Comparison of ENCODE assay signal across 10 mouse cellular contexts in genomic region chr7:99926916-99927714, GRCm38 (mm10). TPM values are rescaled to one million over a fixed set of nuclear protein-coding genes. Genes with fewer than 3 reads are reported as not detected.
DNase-seq lines count a peak whose midpoint lies in the region; ATAC-seq and TF ChIP-seq lines count a peak whose summit lies in the region.
"Had no signal": no experiment of that assay in that cellular context is flagged by ENCODE, and none has a peak within 500 bp of the region (broad histone marks: within the 10 kb centered on the region; RNA-seq: fewer than 3 reads in every experiment).

No protein-coding gene starts in this region.

- DNase-seq in liver, adult 2 months (ENCODE audit: extremely low read depth, low read depth, low spot score): peak; percentile 68
- DNase-seq in T-cell, adult 2 months (ENCODE audit: low spot score): peak; percentile 33
- DNase-seq in cerebellum, postnatal 36 days: peak; percentile 77 to 82
- DNase-seq in heart, adult 9 months (ENCODE audit: low spot score in 2 of 2): peak; percentile 21 to 69
- DNase-seq in layer of hippocampus, postnatal 36 days: peak; percentile 57 to 60
- DNase-seq in neural tube, embryonic 11.5 days (ENCODE audit: low spot score): peak; percentile 60

- TF ChIP-seq CTCF in liver, adult 2 months (IDR thresholded peaks at IDR 0.05; ENCODE audit: low read depth, low read length): peak; percentile 59; the same call in 1 of the 2 replicates

- no peak for TF ChIP-seq POLR2A in liver, adult 2 months (IDR thresholded peaks at IDR 0.05; ENCODE audit: extremely low read depth, insufficient read depth, low read length)

- no peaks in the 10 kb centered on the region for H3K9me3 ChIP-seq in liver, embryonic 12.5 days (replicated peaks)
- H3K9me3 ChIP-seq in neural tube, embryonic 11.5 days (ENCODE audit: control insufficient read depth, low read length): no peaks in the 10 kb centered on the region
- H3K9me3 ChIP-seq: embryonic facial prominence, embryonic 12.5 days; megakaryocyte, embryonic 14.5 days had no signal

- 0 out of 2 replicates have a peak, but pooled peaks cover 2% of the 10 kb centered on the region for H3K79me2 ChIP-seq in liver, adult 2 months (ENCODE audit: control insufficient read depth, insufficient read depth, low read length)

- no peak overlapping the region for H3K4me2 ChIP-seq in liver, embryonic 12.5 days
- H3K4me2 ChIP-seq in neural tube, embryonic 11.5 days (ENCODE audit: low read depth): no peak overlapping the region
- H3K4me2 ChIP-seq: embryonic facial prominence, embryonic 12.5 days had no signal

- no peaks in the 10 kb centered on the region for H3K27me3 ChIP-seq in liver, adult 2 months (ENCODE audit: control insufficient read depth, insufficient read depth, low read length)
- no peaks in the 10 kb centered on the region for H3K27me3 ChIP-seq in liver, embryonic 12.5 days (replicated peaks)
- no peaks in the 10 kb centered on the region for H3K27me3 ChIP-seq in neural tube, embryonic 11.5 days (ENCODE audit: control insufficient read depth, insufficient read depth, low read length)
- H3K27me3 ChIP-seq: embryonic facial prominence, embryonic 12.5 days; megakaryocyte, embryonic 14.5 days had no signal

- H3K9ac ChIP-seq in liver, adult 2 months (ENCODE audit: low read depth, low read length): no peak overlapping the region
- no peak overlapping the region for H3K9ac ChIP-seq in liver, embryonic 12.5 days
- no peak overlapping the region for H3K9ac ChIP-seq in neural tube, embryonic 11.5 days (ENCODE audit: low read length)
- H3K9ac ChIP-seq: embryonic facial prominence, embryonic 12.5 days had no signal

- no peak overlapping the region for H3K4me3 ChIP-seq in liver, adult 2 months (ENCODE audit: insufficient read depth, low read depth, low read length)
- H3K4me3 ChIP-seq in liver, embryonic 12.5 days: no peak overlapping the region
- no peak overlapping the region for H3K4me3 ChIP-seq in neural tube, embryonic 11.5 days (ENCODE audit: low read depth, low read length)
- H3K4me3 ChIP-seq: embryonic facial prominence, embryonic 12.5 days; megakaryocyte, embryonic 14.5 days had no signal

- H3K36me3 ChIP-seq in liver, adult 2 months (ENCODE audit: control insufficient read depth, insufficient read depth, low read length): peaks cover 64% of the 10 kb centered on the region
- peaks cover 46% of the 10 kb centered on the region for H3K36me3 ChIP-seq in liver, embryonic 12.5 days
- H3K36me3 ChIP-seq in neural tube, embryonic 11.5 days (ENCODE audit: control insufficient read depth, insufficient read depth, low read length): peaks cover 12% of the 10 kb centered on the region

- no peak for ATAC-seq in liver, embryonic 12.5 days
- no peak for ATAC-seq in neural tube, embryonic 11.5 days (ENCODE audit: insufficient read depth, low FRiP score, low TSS enrichment)
- ATAC-seq in granulocyte monocyte progenitor cell, adult 5-6 weeks (replicated peaks; ENCODE audit: poor library complexity, severe bottlenecking): no peak

- H3K4me1 ChIP-seq in liver, adult 2 months (ENCODE audit: control insufficient read depth, insufficient read depth, low read length): no peaks in the 10 kb centered on the region
- H3K4me1 ChIP-seq in liver, embryonic 12.5 days: no peaks in the 10 kb centered on the region
- no peaks in the 10 kb centered on the region for H3K4me1 ChIP-seq in neural tube, embryonic 11.5 days (ENCODE audit: control insufficient read depth, insufficient read depth, low read length)
- H3K4me1 ChIP-seq: embryonic facial prominence, embryonic 12.5 days had no signal

- no peak overlapping the region for H3K27ac ChIP-seq in liver, adult 2 months (replicated peaks; ENCODE audit: insufficient read depth, low read depth, low read length)
- no peak overlapping the region for H3K27ac ChIP-seq in liver, embryonic 12.5 days
- H3K27ac ChIP-seq in neural tube, embryonic 11.5 days (ENCODE audit: low read depth, low read length): no peak overlapping the region
- H3K27ac ChIP-seq: embryonic facial prominence, embryonic 12.5 days had no signal

- 77% methylated on average over 10 of the region's 10 CpGs for WGBS in liver, adult 2 months
- WGBS in liver, embryonic 12.5 days (ENCODE audit: insufficient replicate concordance): 72% methylated on average over 10 of the region's 10 CpGs
- WGBS in neural tube, embryonic 11.5 days: 79% methylated on average over 10 of the region's 10 CpGs

RNA-seq across cellular contexts. Expression of gene Rnf169, which starts 53.1 kb away (rescaled TPM):
- 27.6 and 31.5 TPM in 2 replicates for total RNA-seq in liver, adult 2 months (2014; rRNA removed)
- 5.6 and 6.5 TPM in 2 replicates for polyA plus RNA-seq in liver, adult 2 months (2012; rRNA removed)
- 2.1 and 2.3 TPM in 2 replicates for polyA plus RNA-seq in liver, embryonic 12.5 days (2016; fragmentation: Nextera tagmentation; extraction: Ambion mirVana)
- total RNA-seq in layer of hippocampus, postnatal 36 days (2021): 10 to 100 TPM; 24.6 to 29.5 TPM
- polyA plus RNA-seq in neural tube, embryonic 11.5 days (2014; fragmentation: Nextera tagmentation; extraction: Ambion mirVana): 7.0 and 7.8 TPM in 2 replicates
- 15.2 and 18.9 TPM in 2 replicates for total RNA-seq in granulocyte monocyte progenitor cell, adult 5-6 weeks (2014; fragmentation: Nextera tagmentation)
- 15.7 and 17.9 TPM in 2 replicates for total RNA-seq in granulocyte monocyte progenitor cell, adult 5-6 weeks (2017)
